Mouse (Mus musculus) kidney, adult 11 months (tissue): ENCODE measurements at regions not wholly inside any gene's neighbourhood (a gene's known extent, or its start where the extent isn't known, plus 50 kb on each side); places are given as distances from the start of the nearest gene placed in this dataset.

Experiments used
- DNase-seq: peaks from one replicate; pipeline ENCODE4 v3.0.0; 2022

DNA sequence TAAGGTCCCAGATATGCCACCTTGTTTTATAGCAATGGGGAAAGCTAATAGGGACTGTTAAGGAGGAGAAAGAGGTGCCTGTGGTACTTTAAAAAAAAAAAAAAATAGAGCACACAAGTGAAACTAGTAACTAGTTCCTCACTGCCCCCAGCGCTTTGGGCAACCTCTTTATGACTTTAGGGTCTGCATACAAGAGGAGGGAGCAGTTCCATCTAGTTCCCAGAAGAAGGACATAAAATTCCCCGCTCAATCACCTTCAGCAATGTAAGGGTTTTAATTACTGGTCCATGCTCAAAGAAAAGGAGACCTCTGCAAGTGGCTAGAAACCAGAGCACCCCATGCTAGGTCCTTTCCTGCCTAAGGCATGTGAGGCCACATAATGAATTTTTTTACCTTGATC lies 95.8 kb upstream of the Tsc22d2 start:
- DNase-seq: peak; percentile 66

- DNase-seq: no peak
These were observed 95.1 kb upstream of the Tsc22d2 start for GRCm38 (mm10) chr3:58319463-58319862.

DNA sequence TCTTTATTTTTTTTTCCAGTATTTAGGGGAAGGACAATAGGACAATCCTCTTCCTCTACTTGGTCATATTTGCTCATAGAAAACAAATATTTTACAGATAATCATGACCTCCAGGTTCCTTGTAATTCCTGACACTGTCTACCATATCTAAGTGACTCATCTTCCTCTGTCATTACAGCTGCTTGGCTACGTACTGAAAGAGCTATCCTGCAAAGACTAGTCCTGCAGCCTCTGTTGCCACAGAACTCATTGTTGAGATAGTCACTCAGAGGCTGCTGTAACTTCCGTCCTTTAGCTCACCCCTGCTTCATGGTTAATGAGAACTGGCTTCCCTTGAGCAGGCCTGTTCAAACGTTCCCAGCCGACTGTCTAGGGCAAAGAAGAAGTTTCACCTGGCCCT lies 93.7 kb upstream of the Tsc22d2 start:
- DNase-seq: no peak

DNA sequence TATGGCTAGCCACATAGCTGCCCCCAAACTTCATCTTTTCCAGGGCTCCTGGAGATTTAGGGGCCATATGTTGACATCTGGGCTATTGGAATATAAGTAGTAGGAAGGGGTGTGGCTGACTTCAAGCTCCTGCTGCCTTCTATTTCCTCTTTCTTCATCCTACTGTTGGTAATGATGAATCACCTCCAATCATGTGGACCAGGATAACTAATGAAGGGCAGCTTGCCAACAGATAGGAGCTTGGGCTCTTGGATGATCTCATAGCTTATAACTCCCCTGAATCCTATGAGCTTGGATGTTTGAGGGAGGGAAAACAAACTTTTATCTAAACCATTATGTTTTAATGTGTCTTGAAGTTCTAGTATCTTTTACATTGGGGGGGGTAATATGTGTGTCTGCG lies 92.2 kb upstream of the Tsc22d2 start:
- no peak for DNase-seq

DNA sequence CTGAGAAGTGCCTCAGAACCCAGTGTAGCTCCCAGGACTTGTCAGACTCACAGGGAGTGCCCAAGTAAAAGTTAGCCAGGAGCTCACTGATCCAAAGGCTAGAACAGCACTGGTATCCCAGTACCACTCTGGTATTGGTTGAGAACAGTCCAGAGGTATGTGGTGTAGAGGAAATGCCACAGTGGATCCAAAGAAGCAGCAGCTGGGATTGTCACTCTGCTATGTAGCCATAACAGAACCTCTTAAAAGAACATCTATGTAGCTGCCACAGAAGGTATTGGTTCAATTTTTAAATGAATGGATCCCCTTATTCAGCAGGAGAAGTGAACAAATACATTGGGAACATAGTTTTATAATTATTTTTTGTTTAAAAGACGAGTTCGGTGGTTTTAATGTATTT lies 86.8 kb upstream of the Tsc22d2 start:
- DNase-seq: no peak

DNA sequence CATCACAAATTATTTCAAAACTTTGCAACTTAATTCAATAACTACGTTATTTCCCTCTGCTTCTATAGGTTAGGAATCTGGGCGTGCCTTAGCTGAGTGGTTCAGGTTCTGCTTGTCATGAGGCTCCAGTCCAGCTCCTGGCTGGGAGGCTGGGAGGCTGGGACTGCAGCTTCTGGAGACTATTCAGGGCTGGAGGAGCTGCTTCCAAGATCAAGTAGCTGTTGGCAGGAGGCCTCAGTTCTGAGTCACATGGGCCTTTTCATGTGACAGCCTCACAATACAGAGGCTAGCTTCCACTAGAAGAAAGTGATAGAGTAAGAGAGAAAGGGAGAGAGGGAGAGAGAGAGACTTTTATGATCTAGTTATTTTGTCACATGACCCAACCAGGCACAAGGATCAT lies 84.3 kb upstream of the Tsc22d2 start:
- peak; percentile 27 for DNase-seq

DNA sequence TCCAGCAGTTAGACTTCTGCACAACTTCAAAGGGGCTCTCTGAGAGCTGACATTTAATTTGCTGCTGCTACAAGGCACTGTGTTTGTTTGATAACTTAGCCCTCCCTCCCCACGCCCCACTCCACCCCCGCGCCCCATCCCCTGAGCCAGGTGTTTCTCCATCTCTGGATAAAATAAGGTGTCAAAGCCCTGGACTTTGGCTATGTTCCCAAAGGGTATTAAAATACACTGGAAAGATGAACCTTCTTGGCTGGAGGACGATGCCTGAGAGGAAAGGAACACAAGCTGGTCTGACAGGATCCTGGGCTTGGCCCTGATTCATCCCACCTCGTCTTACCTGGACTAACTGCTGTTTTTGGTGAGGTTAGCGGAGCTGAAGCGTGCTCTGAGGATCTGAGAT lies 80.5 kb upstream of the Tsc22d2 start:
- no peak for DNase-seq

- DNase-seq: no peak
These were observed 79.2 kb upstream of the Tsc22d2 start for GRCm38 (mm10) chr3:58335277-58335676.

DNA sequence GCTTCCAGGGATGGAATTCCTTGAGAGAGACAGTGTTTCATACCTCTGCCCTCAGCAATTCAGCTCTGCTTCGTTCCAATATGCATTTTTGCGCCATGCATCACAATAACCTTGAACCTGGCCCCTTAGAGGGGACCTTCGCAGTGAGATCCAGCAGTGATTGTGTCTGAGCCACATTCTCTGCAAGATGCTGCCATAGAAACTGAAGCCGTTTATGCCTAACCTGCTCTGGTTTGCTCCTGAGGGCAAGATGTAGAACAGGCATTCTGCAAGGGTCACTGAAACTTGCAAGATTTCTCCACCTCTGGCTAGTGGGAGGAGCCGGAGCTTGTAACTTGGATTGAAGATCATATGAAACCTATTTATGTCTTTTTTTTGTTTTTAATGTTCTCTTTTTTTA lies 78.4 kb upstream of the Tsc22d2 start:
- DNase-seq: no peak

DNA sequence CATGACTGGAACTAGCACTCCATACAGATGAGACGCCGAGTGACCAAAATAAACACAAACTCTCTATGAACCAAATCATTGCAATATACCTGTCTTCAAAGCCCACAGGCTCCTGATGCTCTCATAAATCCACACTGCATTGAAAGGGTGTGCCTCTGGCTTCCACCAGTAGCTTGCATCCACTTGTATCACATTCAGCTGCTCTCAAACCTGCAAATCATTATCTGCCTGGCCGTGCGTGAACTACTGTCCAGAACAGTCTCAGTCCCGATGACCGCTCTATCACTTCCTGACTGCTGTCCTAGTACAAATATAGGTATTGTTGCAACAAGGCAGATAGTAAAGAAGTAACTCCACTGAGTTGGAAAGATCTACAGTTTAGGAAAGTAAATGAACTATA lies 77.9 kb upstream of the Tsc22d2 start:
- no peak for DNase-seq

DNA sequence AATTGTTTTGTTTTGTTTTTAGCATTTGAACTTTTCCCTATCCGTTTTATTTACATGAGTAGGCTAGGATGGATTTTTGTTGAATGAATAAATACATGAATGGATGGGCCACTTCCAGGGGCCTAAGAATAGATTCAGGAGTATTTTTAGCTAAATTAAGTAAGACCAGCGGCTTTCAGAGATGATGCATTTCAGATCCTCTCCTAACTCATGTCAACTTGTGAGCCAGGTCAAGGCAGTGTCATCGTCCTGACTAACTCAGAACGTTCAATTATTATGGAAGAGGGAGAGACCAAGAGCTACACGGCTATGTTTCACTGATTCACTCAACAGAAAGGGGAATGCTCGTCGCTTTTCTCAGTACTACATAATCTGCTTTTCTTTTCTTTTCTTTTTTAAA lies 75.5 kb upstream of the Tsc22d2 start:
- DNase-seq: no peak

DNA sequence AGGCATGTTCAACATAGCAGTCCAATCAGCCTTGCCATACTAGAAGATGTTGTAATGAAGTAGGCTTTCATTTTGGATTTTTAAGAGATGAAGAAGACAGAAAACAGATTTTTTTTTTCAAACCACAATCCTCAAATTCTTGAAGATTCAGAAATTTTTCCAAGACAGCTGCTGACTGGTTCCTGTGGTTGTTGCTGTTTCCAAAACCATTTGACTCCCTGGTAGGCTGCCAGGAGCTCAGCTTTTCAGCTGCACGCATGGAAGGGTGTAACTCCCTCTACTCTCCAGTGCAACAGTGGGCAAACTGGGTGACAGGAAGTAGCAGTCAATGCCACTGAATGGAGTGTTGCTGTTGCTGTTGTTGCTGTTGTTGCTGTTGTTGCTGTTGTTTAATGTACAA lies 72.4 kb upstream of the Tsc22d2 start:
- no peak for DNase-seq

DNA sequence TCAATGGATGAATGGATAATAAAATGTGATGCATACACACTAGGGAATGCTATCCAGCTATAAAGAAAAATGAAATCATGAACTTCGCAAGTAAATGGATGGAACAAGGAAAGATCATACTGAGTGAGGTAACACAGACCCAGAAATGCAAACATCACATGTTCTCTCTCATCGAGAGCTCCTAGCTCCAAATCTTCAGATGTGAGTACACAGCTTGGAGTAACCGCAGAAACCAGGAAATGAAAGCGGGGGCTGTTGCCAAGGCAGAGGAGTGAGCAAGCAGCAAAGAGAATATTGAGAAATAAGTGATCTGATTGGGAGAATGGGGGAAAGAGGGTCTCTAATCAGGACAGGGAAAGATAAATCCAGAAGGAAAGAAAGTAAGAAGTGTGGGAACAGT lies 52.0 kb upstream of the Tsc22d2 start:
- no peak for DNase-seq

- DNase-seq: no peak
These were observed 50.0 kb upstream of the Tsc22d2 start for GRCm38 (mm10) chr3:58364526-58364925.
